Mouse (Mus musculus) neural tube, embryonic 15.5 days (tissue): Measurements from ENCODE around the gene 2610301B20Rik. TPM values are rescaled to one million over a fixed set of nuclear protein-coding genes. Genes with fewer than 3 reads are reported as not detected.

Source experiments
- ATAC-seq: fragments of 200-750 bp; cut with Nextera tagmentation; 2 replicates; pipeline ENCODE4 v1.8.0; 2017; ENCODE audit warnings: mild to moderate bottlenecking, moderate TSS enrichment, moderate library complexity; ENCODE audit not compliant: low FRiP score
- H3K27ac ChIP-seq: fragments of 300-500 bp; sonication (generic); replicated peaks from 2 replicates; pipeline ENCODE4 v1.5.1; 2015; ENCODE audit warnings: mild to moderate bottlenecking, inconsistent platforms
- H3K27me3 ChIP-seq: fragments of 300-500 bp; sonication (generic); replicated peaks from 2 replicates; pipeline ENCODE4 v1.6.1; 2015; ENCODE audit warnings: inconsistent platforms
- H3K36me3 ChIP-seq: fragments of 300-500 bp; sonication (generic); 2 replicates; pipeline ENCODE4 v1.6.1; 2015; ENCODE audit warnings: inconsistent platforms
- H3K4me1 ChIP-seq: fragments of 300-500 bp; sonication (generic); 2 replicates; pipeline ENCODE4 v1.6.1; 2015; ENCODE audit warnings: inconsistent platforms
- H3K4me2 ChIP-seq: fragments of 300-500 bp; sonication (generic); 2 replicates; pipeline ENCODE4 v1.6.1; 2015; ENCODE audit warnings: inconsistent platforms, mild to moderate bottlenecking, moderate library complexity
- H3K4me3 ChIP-seq: fragments of 300-500 bp; sonication (generic); replicated peaks from 2 replicates; pipeline ENCODE4 v1.5.1; 2015; ENCODE audit warnings: mild to moderate bottlenecking, inconsistent platforms
- H3K9ac ChIP-seq: fragments of 300-500 bp; sonication (generic); replicated peaks from 2 replicates; pipeline ENCODE4 v1.6.1; 2015; ENCODE audit warnings: mild to moderate bottlenecking, inconsistent platforms
- H3K9me3 ChIP-seq: fragments of 300-500 bp; sonication (generic); replicated peaks from 2 replicates; pipeline ENCODE4 v1.6.1; 2016; ENCODE audit warnings: inconsistent platforms
- WGBS: fragments of 180-500 bp; shearing (Covaris S2); methylation state at CpG from one replicate; pipeline ENCODE4 v1.1.7; 2015; ENCODE audit warnings: mixed read lengths; 5-methylcytosine and 5-hydroxymethylcytosine counted together
- polyA plus RNA-seq: library from polyadenylated mRNA; unstranded; fragments of >200 nt; fragmentation: Nextera tagmentation; extraction: Ambion mirVana; gene quantifications from 2 replicates; pipeline ENCODE4 v1.2.1, GENCODE M21; 2015

The 2610301B20Rik gene
- polyA plus RNA-seq, 1 experiment from 2014 or later = 36.3 TPM

DNA sequence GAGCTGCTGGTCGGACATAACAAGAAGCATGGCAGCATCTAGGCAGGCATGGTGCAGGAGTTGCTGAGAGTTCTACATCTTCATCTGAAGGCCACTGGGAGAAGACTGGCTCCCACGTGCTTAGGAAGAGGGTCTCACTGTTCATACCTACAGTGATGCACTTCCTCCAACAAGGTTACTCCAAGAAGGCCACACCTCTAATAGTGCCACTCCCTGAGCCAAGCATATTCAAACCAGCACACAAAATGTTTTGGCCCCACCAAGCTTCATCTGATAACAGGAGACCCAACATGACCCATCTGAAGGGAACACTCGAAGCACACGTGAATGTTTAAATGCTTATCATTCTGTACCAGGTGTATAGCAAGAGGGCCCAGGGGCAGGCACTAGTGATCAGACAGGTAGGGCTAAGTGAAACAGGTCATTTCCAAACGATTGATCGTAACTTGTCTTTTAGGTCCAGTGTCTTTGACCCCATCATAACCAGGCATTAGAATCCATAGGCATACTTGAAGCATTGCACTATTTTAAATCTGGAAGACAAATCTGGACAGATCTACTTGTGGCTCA, 37.7 kb downstream of the 2610301B20Rik start:
- 83% methylated on average over 6 of the region's 6 CpGs for WGBS

DNA sequence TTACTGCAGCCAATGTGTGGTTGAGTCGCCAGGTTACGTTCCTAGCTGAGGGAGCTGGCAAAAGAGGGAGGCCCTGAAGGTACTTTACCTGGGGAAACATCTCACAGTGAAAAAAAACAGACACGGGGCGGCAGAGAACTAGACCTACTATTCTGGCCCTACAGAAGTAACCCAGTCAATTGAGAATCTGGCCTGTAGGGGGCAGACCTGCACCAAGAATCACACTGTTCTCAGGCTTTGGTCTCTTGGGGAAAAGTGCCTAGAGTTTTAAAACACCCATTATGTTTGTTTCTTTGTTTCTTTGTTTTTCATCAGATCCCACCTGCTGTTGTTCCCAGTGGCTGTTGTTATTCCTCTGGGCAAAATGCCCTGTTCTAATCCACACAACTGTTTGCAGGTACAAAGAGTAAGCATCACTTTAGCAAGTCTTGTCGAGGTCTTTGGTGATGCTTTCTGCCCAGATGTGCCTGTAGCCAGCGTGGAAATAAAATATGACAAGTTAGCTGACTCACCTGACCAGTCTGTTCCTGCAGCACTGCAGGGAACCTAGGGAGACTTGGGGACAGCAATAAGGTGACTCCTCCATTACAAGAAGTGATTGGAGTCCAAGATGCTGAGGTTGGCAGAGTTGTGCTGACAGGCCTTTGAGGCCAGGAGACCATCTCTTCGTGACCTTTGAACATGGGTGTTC, 38.5 kb downstream of the 2610301B20Rik start:
- H3K9me3 ChIP-seq = no peaks in the 10 kb centered on the region
- no peak overlapping the region for H3K4me3 ChIP-seq
- no peaks in the 10 kb centered on the region; the same call in none of the 2 replicates for H3K27me3 ChIP-seq
- H3K4me1 ChIP-seq = no peaks in the 10 kb centered on the region
- no peak overlapping the region for H3K9ac ChIP-seq
- H3K4me2 ChIP-seq = no peak overlapping the region
- H3K27ac ChIP-seq = no peak overlapping the region
- peak; percentile 88 for ATAC-seq
- H3K36me3 ChIP-seq = no peaks in the 10 kb centered on the region
- 24% methylated on average over 7 of the region's 7 CpGs for WGBS

More for the DNA sequence above, 37.7 kb downstream of the 2610301B20Rik start:
- no peak overlapping the region for H3K4me3 ChIP-seq
- H3K9ac ChIP-seq = no peak overlapping the region
- no peak overlapping the region for H3K4me2 ChIP-seq
- H3K4me1 ChIP-seq = no peaks in the 10 kb centered on the region
- no peaks in the 10 kb centered on the region for H3K36me3 ChIP-seq
- H3K27ac ChIP-seq = no peak overlapping the region
- H3K27me3 ChIP-seq = no peaks in the 10 kb centered on the region; the same call in none of the 2 replicates
- no peak for ATAC-seq
- H3K9me3 ChIP-seq = no peaks in the 10 kb centered on the region

DNA sequence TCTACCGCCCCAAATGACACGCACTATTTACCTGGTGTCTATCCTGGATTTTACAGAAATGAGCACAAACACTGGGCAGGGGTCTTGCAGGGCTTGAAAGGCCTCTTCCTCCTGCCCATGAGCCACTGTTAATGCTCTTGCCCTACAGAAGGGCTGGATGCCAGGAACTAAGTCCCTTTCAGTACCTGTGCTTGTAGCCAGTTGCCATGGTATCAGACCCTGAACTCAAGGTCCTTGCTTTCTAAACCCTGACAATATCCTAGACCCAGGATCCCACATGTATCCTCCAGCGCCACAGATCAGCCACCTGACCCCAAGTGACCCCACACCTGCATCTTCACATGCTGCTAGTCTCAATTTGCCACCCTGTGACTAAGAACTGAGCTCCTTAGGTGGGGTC, 39.1 kb downstream of the 2610301B20Rik start:
- Histone ChIP-seq H3K4me1 (no peaks in the 10 kb centered on the region), H3K4me2 (no peak overlapping the region), H3K27ac (no peak overlapping the region), H3K4me3 (no peak overlapping the region), H3K27me3 (no peaks in the 10 kb centered on the region; the same call in none of the 2 replicates), H3K36me3 (no peaks in the 10 kb centered on the region), H3K9me3 (no peaks in the 10 kb centered on the region), H3K9ac (no peak overlapping the region)
- ATAC-seq = no peak
- 91% methylated on average over 3 of the region's 3 CpGs for WGBS

DNA sequence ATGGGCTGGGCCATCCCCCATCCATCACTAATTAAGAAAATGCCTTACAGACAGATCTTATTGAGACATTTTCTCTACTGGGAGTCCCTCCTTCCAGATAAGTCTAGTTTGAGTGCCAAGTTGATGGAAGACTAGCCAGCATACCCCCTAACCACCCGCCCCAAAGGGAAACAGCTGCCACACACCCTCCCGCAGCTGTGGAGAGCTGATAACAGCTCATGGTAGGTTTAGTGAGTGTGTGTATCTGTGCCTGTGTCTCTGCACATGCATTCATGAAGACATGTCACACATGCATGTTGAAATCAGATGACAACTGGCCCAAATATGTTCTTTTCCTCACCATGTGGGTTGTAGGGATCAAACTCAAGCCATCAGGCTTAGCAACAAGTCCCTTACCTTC, 40.5 kb downstream of the 2610301B20Rik start:
- Histone ChIP-seq H3K27me3 (no peaks in the 10 kb centered on the region; the same call in none of the 2 replicates), H3K4me2 (no peak overlapping the region), H3K4me3 (no peak overlapping the region), H3K36me3 (no peaks in the 10 kb centered on the region), H3K4me1 (no peaks in the 10 kb centered on the region), H3K9me3 (no peaks in the 10 kb centered on the region), H3K27ac (no peak overlapping the region), H3K9ac (no peak overlapping the region)
- no peak for ATAC-seq
- WGBS = 83% methylated on average over 2 of the region's 2 CpGs

DNA sequence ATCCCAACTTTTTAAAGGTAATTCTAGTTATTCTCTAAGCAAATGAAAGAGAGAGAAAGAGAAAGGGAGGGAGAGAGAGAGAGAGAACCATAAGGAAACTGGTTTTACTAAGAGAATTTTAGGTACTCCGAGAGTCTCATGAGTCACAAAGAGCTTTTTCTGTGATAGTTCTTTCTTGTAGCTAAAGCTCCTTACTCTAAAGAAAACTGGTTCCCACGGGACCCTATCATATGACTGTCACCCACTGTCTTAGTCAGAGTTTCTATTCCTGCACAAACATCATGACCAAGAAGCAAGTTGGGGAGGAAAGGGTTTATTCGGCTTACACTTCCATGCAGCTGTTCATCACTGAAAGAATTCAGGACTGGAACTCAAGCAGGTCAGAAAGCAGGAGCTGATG, 41.0 kb downstream of the 2610301B20Rik start:
- no peaks in the 10 kb centered on the region; the same call in none of the 2 replicates for H3K27me3 ChIP-seq
- 86% methylated on average over 3 of the region's 3 CpGs for WGBS
- no peak overlapping the region for H3K4me2 ChIP-seq
- H3K27ac ChIP-seq = no peak overlapping the region
- no peaks in the 10 kb centered on the region for H3K36me3 ChIP-seq
- H3K9me3 ChIP-seq = no peaks in the 10 kb centered on the region
- H3K4me3 ChIP-seq = no peak overlapping the region
- no peaks in the 10 kb centered on the region for H3K4me1 ChIP-seq
- no peak for ATAC-seq
- H3K9ac ChIP-seq = no peak overlapping the region

DNA sequence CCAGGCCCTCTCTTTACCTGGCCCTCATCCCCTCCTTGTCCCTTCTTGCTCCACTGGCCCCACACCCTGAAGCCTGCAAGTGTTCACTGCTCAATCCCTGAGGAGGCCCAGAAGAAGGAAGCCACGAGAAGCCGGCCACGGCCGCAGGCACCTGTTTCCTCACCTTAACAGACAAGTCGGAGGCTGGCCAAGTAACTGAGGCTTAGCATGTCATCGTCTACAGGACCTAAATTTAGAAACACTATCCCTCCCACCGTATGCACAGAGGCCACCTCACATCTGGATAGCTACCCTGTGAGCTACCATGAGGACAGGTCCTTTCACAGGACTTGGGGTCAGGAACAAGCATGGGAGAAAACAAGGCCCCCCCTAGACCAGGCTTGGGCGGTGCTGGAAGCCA, 44.1 kb downstream of the 2610301B20Rik start:
- ATAC-seq = no peak
- H3K9me3 ChIP-seq = no peaks in the 10 kb centered on the region
- H3K9ac ChIP-seq = no peak overlapping the region
- H3K27ac ChIP-seq = no peak overlapping the region
- H3K4me2 ChIP-seq = no peak overlapping the region
- no peak overlapping the region for H3K4me3 ChIP-seq
- H3K27me3 ChIP-seq = no peaks in the 10 kb centered on the region; the same call in 1 of the 2 replicates
- WGBS = 87% methylated on average over 8 of the region's 8 CpGs
- no peaks in the 10 kb centered on the region for H3K36me3 ChIP-seq
- H3K4me1 ChIP-seq = no peaks in the 10 kb centered on the region

DNA sequence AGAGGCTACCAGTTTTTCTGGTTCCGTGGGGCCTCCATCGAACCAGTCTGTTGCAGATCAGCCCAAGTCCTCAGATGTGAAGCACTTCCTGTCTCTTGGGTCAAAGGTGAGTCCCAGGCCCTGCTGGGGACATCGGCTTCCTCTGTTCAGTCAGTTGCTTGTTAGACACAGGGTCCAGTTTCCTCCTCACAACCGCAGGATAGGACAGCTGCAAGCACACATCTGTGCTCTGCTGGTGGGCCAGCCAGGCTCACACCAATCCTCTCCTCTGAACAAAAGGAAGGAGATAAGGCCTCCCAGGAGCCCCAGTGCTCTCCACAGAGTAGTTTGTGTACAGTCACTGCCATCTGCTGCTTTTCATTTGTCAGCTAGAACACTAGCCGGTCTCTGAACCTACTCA, 44.8 kb downstream of the 2610301B20Rik start:
- WGBS = 72% methylated on average over 5 of the region's 5 CpGs
- Histone ChIP-seq H3K27me3 (no peaks in the 10 kb centered on the region), H3K27ac (no peak overlapping the region)

DNA sequence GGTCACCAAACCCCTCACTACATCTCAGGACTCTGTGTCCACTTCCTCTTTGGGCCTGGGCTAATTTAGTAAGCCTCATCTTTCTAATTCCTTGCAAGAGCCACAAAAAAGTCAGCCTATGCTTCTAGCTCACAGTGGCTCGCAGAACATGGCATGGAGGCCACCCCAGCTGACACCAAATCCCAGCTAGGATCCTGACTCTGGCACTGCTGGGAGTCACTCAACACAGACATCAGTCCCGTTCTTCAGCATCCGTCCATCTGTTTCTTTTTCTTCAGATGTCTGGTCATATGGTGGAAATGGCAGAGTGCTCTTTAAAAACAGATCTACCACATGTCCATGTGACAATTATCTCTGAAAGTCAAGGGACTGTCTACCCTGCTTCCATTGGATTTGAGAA, 45.2 kb downstream of the 2610301B20Rik start:
- WGBS = 92% methylated on average over 3 of the region's 3 CpGs
- Histone ChIP-seq H3K4me3 (no peak overlapping the region), H3K36me3 (no peaks in the 10 kb centered on the region), H3K9ac (no peak overlapping the region), H3K27me3 (no peaks in the 10 kb centered on the region), H3K4me1 (no peaks in the 10 kb centered on the region), H3K27ac (no peak overlapping the region), H3K9me3 (no peaks in the 10 kb centered on the region), H3K4me2 (no peak overlapping the region)
- no peak for ATAC-seq

More for the DNA sequence above, 44.8 kb downstream of the 2610301B20Rik start:
- Histone ChIP-seq H3K9ac (no peak overlapping the region), H3K4me1 (no peaks in the 10 kb centered on the region), H3K9me3 (no peaks in the 10 kb centered on the region), H3K4me3 (no peak overlapping the region), H3K36me3 (no peaks in the 10 kb centered on the region), H3K4me2 (no peak overlapping the region)
- ATAC-seq = no peak

DNA sequence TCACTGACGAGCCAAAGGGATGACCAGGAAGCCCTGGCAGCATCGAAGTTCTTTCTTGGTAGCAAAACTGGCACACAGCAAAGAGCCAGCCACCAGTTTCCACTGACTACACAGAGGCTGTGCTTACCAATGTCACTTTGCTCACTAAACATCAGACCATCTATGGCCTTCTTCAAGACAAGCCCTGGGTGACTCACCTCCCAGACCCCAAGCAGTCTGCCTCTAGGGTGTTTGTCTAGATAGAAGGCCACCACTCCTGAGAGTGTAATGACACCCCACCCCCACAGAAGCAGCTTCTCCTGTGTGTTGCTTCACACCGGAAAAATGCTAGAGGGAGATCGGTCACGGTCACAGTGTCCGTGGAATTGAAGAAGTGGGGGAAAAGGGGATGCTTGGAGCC, 45.7 kb downstream of the 2610301B20Rik start:
- H3K27me3 ChIP-seq = no peaks in the 10 kb centered on the region
- H3K4me2 ChIP-seq = no peak overlapping the region
- no peaks in the 10 kb centered on the region for H3K9me3 ChIP-seq
- no peak for ATAC-seq
- H3K9ac ChIP-seq = no peak overlapping the region
- no peak overlapping the region for H3K27ac ChIP-seq
- WGBS = 85% methylated on average over 6 of the region's 6 CpGs
- no peaks in the 10 kb centered on the region for H3K36me3 ChIP-seq
- no peaks in the 10 kb centered on the region for H3K4me1 ChIP-seq
- H3K4me3 ChIP-seq = no peak overlapping the region

DNA sequence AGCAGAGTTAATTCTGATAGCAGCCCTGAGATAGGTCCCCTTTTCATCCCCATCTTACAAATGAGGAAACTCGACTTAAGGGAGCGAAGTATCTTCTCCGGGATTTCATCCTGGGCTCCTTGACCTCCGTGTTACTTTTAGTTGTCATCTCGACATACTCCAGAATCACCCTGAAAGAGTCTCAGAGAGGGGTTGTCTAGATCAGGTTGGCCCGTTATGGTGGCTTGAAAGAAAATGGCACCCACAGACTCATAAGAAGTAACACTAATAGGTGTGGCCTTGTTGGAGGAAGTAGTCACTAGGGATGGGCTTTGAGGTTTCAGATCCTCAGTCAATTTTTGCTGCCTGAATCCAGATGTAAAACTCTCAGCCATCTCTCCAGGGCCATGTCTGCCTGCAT, 46.3 kb downstream of the 2610301B20Rik start:
- Histone ChIP-seq H3K27me3 (no peaks in the 10 kb centered on the region), H3K27ac (no peak overlapping the region), H3K4me1 (no peaks in the 10 kb centered on the region), H3K4me2 (no peak overlapping the region), H3K36me3 (no peaks in the 10 kb centered on the region), H3K4me3 (no peak overlapping the region), H3K9me3 (no peaks in the 10 kb centered on the region), H3K9ac (no peak overlapping the region)
- ATAC-seq = no peak
- WGBS = 93% methylated on average over 6 of the region's 6 CpGs

DNA sequence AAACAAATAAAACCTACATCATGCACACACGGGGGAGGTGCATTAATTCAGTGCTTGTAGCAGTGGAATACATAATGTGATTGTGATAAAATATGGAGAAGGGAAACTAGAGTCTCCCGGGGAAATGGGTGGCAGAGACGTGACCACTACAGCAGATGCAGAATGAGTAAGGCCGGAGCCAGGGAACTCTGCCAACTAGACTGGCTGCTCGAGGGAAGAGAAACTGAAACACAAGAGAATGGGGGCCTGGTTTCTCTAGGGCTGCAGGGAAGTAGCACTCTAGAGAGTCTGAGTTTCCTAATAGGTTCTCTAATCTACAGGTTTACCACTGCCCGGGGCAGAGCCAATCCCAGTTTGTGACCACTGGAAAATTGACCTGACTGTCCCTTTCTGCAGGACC, 48.9 kb downstream of the 2610301B20Rik start:
- Histone ChIP-seq H3K27ac (no peak overlapping the region), H3K9ac (no peak overlapping the region), H3K4me2 (no peak overlapping the region), H3K4me3 (no peak overlapping the region), H3K9me3 (no peaks in the 10 kb centered on the region), H3K36me3 (no peaks in the 10 kb centered on the region), H3K27me3 (no peaks in the 10 kb centered on the region), H3K4me1 (no peaks in the 10 kb centered on the region)
- ATAC-seq = no peak
- 53% methylated on average over 6 of the region's 6 CpGs for WGBS

DNA sequence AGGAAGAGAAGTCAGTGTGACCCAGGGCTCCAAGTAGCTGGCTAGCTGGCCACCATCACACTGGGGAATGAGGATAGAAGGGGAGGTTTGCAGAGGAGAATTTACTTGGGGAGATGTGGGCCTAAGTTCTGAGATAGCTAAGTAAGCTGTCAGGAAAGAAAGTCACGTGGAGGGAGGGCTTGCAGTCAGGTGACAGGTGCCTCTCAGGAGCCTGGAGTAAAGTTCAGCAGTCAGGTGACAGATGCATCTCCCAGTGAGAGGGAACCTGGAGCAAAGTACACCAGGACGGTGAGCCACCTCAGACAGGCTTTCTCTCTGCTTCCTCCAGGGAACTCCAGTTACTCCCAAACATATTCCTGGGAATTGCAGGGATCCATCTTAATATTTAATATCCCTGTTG, 49.8 kb downstream of the 2610301B20Rik start:
- ATAC-seq = no peak
- H3K4me2 ChIP-seq = no peak overlapping the region
- no peak overlapping the region for H3K4me3 ChIP-seq
- H3K9me3 ChIP-seq = no peaks in the 10 kb centered on the region
- no peaks in the 10 kb centered on the region for H3K4me1 ChIP-seq
- no peaks in the 10 kb centered on the region for H3K27me3 ChIP-seq
- no peak overlapping the region for H3K27ac ChIP-seq
- WGBS = 80% methylated on average over 2 of the region's 2 CpGs
- H3K9ac ChIP-seq = no peak overlapping the region
- H3K36me3 ChIP-seq = no peaks in the 10 kb centered on the region
